8 mouse cellular contexts compared by ENCODE assay signal in the genomic region with DNA sequence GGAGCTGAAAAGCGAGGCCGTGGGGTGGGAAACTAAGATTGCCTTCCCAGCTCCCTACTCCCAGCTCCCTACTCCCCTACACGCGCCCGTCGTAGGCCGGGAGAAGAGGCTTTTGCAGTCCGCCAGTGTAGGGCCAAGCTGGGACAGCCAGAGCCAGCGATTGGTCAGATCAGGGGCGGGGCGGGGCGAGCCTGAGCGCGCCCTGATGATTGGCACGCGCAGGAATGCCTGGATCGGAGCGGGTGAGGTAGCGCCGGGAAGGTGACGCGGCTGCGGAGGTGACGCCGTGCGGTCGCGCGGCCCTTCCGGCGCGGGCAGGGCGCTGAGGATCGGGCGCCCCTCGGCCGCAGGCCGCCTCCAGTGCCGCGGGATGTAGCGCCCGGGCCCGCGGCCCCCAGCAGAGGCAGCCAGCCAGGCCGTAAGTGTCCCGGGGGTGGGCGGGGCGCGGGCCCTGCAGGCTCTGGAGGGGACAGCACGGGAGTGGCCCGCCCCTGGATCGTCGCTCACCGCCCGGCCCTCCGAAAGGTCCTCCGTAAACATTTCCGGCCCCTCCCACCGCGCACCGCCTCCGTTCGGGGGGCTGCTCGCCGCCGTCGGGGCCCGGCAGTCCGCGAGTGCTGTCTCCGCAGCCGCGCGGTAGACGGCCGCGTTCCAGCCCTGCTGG. TPM values are rescaled to one million over a fixed set of nuclear protein-coding genes. Genes with fewer than 3 reads are reported as not detected.
DNase-seq lines count a peak whose midpoint lies in the region; ATAC-seq and TF ChIP-seq lines count a peak whose summit lies in the region.

Adipor1 (plus strand) TSS at position 211 of the 664 bp plus-strand sequence.

- ATAC-seq in forebrain, postnatal 0 days, result peak; percentile 100
- ATAC-seq in lung, embryonic 15.5 days (ENCODE audit: borderline replicate concordance, extremely low read depth, low FRiP score, low TSS enrichment), result peak; percentile 100

- H3K79me2 ChIP-seq in MEL (ENCODE audit: control insufficient read depth, insufficient read depth, low read length, poor library complexity), result peaks cover 34% of the 10 kb centered on the region

- peak within 1 kb of the TSS; percentile 68 for H3K27ac ChIP-seq in MEL (ENCODE audit: control insufficient read depth, low read depth, low read length)
- H3K27ac ChIP-seq in cerebellum, adult 2 months (ENCODE audit: insufficient read depth, low read length), result peak within 1 kb of the TSS; percentile 64
- peak within 1 kb of the TSS; percentile 85 for H3K27ac ChIP-seq in forebrain, postnatal 0 days (ENCODE audit: low read depth, low read length)
- peak within 1 kb of the TSS; percentile 92 for H3K27ac ChIP-seq in lung, embryonic 15.5 days

- no peak for TF ChIP-seq EP300 in MEL (IDR thresholded peaks at IDR 0.05; ENCODE audit: low read depth in 1 of 2, low read length in 2 of 2)

- no peaks in the 10 kb centered on the region for H3K9me3 ChIP-seq in MEL (replicated peaks; ENCODE audit: insufficient read depth, low read length)
- no peaks in the 10 kb centered on the region for H3K9me3 ChIP-seq in forebrain, postnatal 0 days (ENCODE audit: low read length)
- no peaks in the 10 kb centered on the region for H3K9me3 ChIP-seq in lung, embryonic 15.5 days

- peaks cover 18 to 36% of the 10 kb centered on the region in 2 experiments for H3K4me1 ChIP-seq in MEL (ENCODE audit: control insufficient read depth in 1 of 2, insufficient read depth in 2 of 2, low read length in 2 of 2)
- H3K4me1 ChIP-seq in cerebellum, adult 2 months (ENCODE audit: control insufficient read depth, insufficient read depth, low read length), result peaks cover 5% of the 10 kb centered on the region; the same call in 1 of the 2 replicates
- H3K4me1 ChIP-seq in forebrain, postnatal 0 days (ENCODE audit: insufficient read depth), result peaks cover 11% of the 10 kb centered on the region
- peaks cover 46% of the 10 kb centered on the region for H3K4me1 ChIP-seq in lung, embryonic 15.5 days

- H3K27me3 ChIP-seq in MEL (ENCODE audit: control insufficient read depth in 1 of 2, insufficient read depth in 2 of 2, low read length in 2 of 2), result no peaks in the 10 kb centered on the region
- H3K27me3 ChIP-seq in cerebellum, adult 2 months (ENCODE audit: control insufficient read depth, insufficient read depth, low read length), result no peaks in the 10 kb centered on the region
- no peaks in the 10 kb centered on the region for H3K27me3 ChIP-seq in forebrain, postnatal 0 days (ENCODE audit: insufficient read depth, low read length)
- no peaks in the 10 kb centered on the region for H3K27me3 ChIP-seq in lung, embryonic 15.5 days

- WGBS in cerebellum, adult 2 months, result 1% methylated on average over 59 of the region's 77 CpGs
- under 1% methylated on average over 68 of the region's 77 CpGs for WGBS in forebrain, postnatal 0 days
- under 1% methylated on average over 67 of the region's 77 CpGs for WGBS in lung, embryonic 15.5 days

- peak; percentile 97 for DNase-seq in MEL (ENCODE audit: low read depth, low spot score)
- peak; percentile 98 to 99 for DNase-seq in cerebellum, adult 2 months
- peak; percentile 96 for DNase-seq in forebrain, postnatal 0 days
- DNase-seq in heart, postnatal 4 days, result peak; percentile 98
- DNase-seq in layer of hippocampus, adult 8-10 months (ENCODE audit: low spot score in 2 of 2), result peak; percentile 96 to 97
- DNase-seq in ovary, adult 18-20 months (ENCODE audit: low spot score), result peak; percentile 97
- DNase-seq in thymus, postnatal 0 days (ENCODE audit: low spot score), result peak; percentile 93

- no peak for TF ChIP-seq RAD21 in MEL (IDR thresholded peaks at IDR 0.05; ENCODE audit: low read depth, low read length)

- no peak for TF ChIP-seq CTCF in MEL (IDR thresholded peaks at IDR 0.05 in 2 of 3, conservative IDR thresholded peaks at IDR 0.05 in 1 of 3; ENCODE audit: control insufficient read depth in 1 of 3, insufficient read depth in 1 of 3, low read depth in 2 of 3, low read length in 3 of 3, poor library complexity in 1 of 3, severe bottlenecking in 1 of 3)
- TF ChIP-seq CTCF in cerebellum, adult 2 months (IDR thresholded peaks at IDR 0.05; ENCODE audit: borderline replicate concordance, insufficient read depth, low read depth, low read length), result no peak
- TF ChIP-seq CTCF in forebrain, postnatal 0 days (IDR thresholded peaks at IDR 0.05; ENCODE audit: low read depth), result peak; percentile 28; the same call in 1 of the 2 replicates

- H3K36me3 ChIP-seq in MEL (ENCODE audit: control insufficient read depth in 1 of 2, insufficient read depth in 2 of 2, low read length in 2 of 2), result peaks cover 8 to 42% of the 10 kb centered on the region in 2 experiments
- no peaks in the 10 kb centered on the region for H3K36me3 ChIP-seq in forebrain, postnatal 0 days (ENCODE audit: insufficient read depth)
- peaks cover 18% of the 10 kb centered on the region; the same call in 1 of the 2 replicates for H3K36me3 ChIP-seq in lung, embryonic 15.5 days

- peak; percentile 50 to 89; a peak in 3 of 4 replicates for TF ChIP-seq POLR2A in MEL (IDR thresholded peaks at IDR 0.05; ENCODE audit: control insufficient read depth in 1 of 2, insufficient read depth in 1 of 2, low read depth in 1 of 2, low read length in 2 of 2, poor library complexity in 1 of 2)
- TF ChIP-seq POLR2A in cerebellum, adult 2 months (IDR thresholded peaks at IDR 0.05; ENCODE audit: borderline replicate concordance, insufficient read depth, low read length), result peak; percentile 68; the same call in 1 of the 2 replicates

- peak within 1 kb of the TSS; percentile 91 for H3K9ac ChIP-seq in MEL (ENCODE audit: control insufficient read depth, low read depth, low read length, poor library complexity, severe bottlenecking)
- H3K9ac ChIP-seq in forebrain, postnatal 0 days, result peak within 1 kb of the TSS; percentile 79
- peak within 1 kb of the TSS; percentile 82 for H3K9ac ChIP-seq in lung, embryonic 15.5 days

- peak within 1 kb of the TSS; percentile 53 for H3K4me2 ChIP-seq in forebrain, postnatal 0 days (ENCODE audit: low read depth)
- H3K4me2 ChIP-seq in lung, embryonic 15.5 days, result peak within 1 kb of the TSS; percentile 67

- peak within 1 kb of the TSS; percentile 74 to 96 for H3K4me3 ChIP-seq in MEL (ENCODE audit: control insufficient read depth in 1 of 2, insufficient read depth in 1 of 2, low read depth in 2 of 2, low read length in 2 of 2)
- H3K4me3 ChIP-seq in cerebellum, adult 2 months (replicated peaks; ENCODE audit: insufficient read depth, low read depth, low read length), result peak within 1 kb of the TSS; percentile 81
- peak within 1 kb of the TSS; percentile 96 for H3K4me3 ChIP-seq in forebrain, postnatal 0 days (ENCODE audit: low read depth, low read length)
- peak within 1 kb of the TSS; percentile 81 for H3K4me3 ChIP-seq in lung, embryonic 15.5 days

TF ChIP-seq in MEL, 35 proteins besides CTCF, POLR2A, EP300 and RAD21 (continues in another document):
- no peak for TF ChIP-seq UBTF (IDR thresholded peaks at IDR 0.05; ENCODE audit: borderline replicate concordance, insufficient read depth, low read depth, low read length)
- TF ChIP-seq HCFC1 (IDR thresholded peaks at IDR 0.05; ENCODE audit: low read depth, low read length), result peak; percentile 85
- TF ChIP-seq ZMIZ1 (IDR thresholded peaks at IDR 0.05; ENCODE audit: low read depth, low read length), result peak; percentile 89; the same call in 1 of the 2 replicates
- TF ChIP-seq TCF12 (IDR thresholded peaks at IDR 0.05; ENCODE audit: low read depth, low read length), result peak; percentile 7; the same call in 1 of the 2 replicates
- peak; percentile 70; the same call in 1 of the 2 replicates for TF ChIP-seq MXI1 (IDR thresholded peaks at IDR 0.05; ENCODE audit: low read depth, low read length)
- TF ChIP-seq CHD2 (IDR thresholded peaks at IDR 0.05; ENCODE audit: low read length), result no peak
- no peak for TF ChIP-seq JUND (IDR thresholded peaks at IDR 0.05; ENCODE audit: low read depth, low read length)
- no peak for TF ChIP-seq ZC3H11A (IDR thresholded peaks at IDR 0.05; ENCODE audit: low read depth, low read length)
- TF ChIP-seq KAT2A (conservative IDR thresholded peaks at IDR 0.05; ENCODE audit: low read depth, low read length), result no peak; the same call in 1 of the 2 replicates
- no peak for TF ChIP-seq CHD1 (IDR thresholded peaks at IDR 0.05; ENCODE audit: low read depth, low read length)
- TF ChIP-seq SMC3 (IDR thresholded peaks at IDR 0.05; ENCODE audit: low read depth, low read length), result no peak
- no peak; the same call in 1 of the 2 replicates for TF ChIP-seq MYC (IDR thresholded peaks at IDR 0.05; ENCODE audit: low read depth, low read length)
- TF ChIP-seq POLR2AphosphoS2 (IDR thresholded peaks at IDR 0.05; ENCODE audit: low read length), result no peak; the same call in none of the 2 replicates
- TF ChIP-seq USF1 (IDR thresholded peaks at IDR 0.05; ENCODE audit: low read depth, low read length), result no peak
- peak; percentile 52; the same call in 1 of the 2 replicates for TF ChIP-seq MAZ (IDR thresholded peaks at IDR 0.05; ENCODE audit: low read depth, low read length)
- TF ChIP-seq GABPA (IDR thresholded peaks at IDR 0.05; ENCODE audit: low read depth, low read length), result no peak
- TF ChIP-seq SIN3A (IDR thresholded peaks at IDR 0.05; ENCODE audit: low read length), result peak; percentile 74
- 0 out of 2 replicates have a peak, but pooled peaks have one; percentile 35 for TF ChIP-seq ETS1 (IDR thresholded peaks at IDR 0.05; ENCODE audit: low read depth, low read length)
- TF ChIP-seq TAL1 (IDR thresholded peaks at IDR 0.05; ENCODE audit: low read length), result no peak
- TF ChIP-seq MAX (IDR thresholded peaks at IDR 0.05; ENCODE audit: low read length), result peak; percentile 62
- TF ChIP-seq E2F4 (IDR thresholded peaks at IDR 0.05; ENCODE audit: borderline replicate concordance, low read depth, low read length), result no peak
- no peak for TF ChIP-seq BHLHE40 (IDR thresholded peaks at IDR 0.05; ENCODE audit: borderline replicate concordance, low read depth, low read length)
- no peak for TF ChIP-seq ZNF384 (IDR thresholded peaks at IDR 0.05; ENCODE audit: low read depth, low read length)

RNA-seq across cellular contexts. Expression of gene Adipor1, which starts in this region (rescaled TPM):
- total RNA-seq in MEL (2012; rRNA removed), result 55.2 and 57.6 TPM in 2 replicates
- polyA plus RNA-seq in MEL (2012; ENCODE audit: insufficient read depth in 1 of 2, insufficient read length in 2 of 2, low read depth in 1 of 2, low replicate concordance in 2 of 2, missing spikeins in 1 of 2), result 100 to 1,000 TPM in 1 of 2 experiments, 10 to 100 TPM in 1; 94.1 to 109 TPM
- 68.1 and 70.2 TPM in 2 replicates for polyA plus RNA-seq in cerebellum, adult 2 months (2012; rRNA removed)
- 80.0 and 82.0 TPM in 2 replicates for total RNA-seq in forebrain, postnatal 0 days (2014; rRNA removed)
- polyA plus RNA-seq in forebrain, postnatal 0 days (2015; fragmentation: Nextera tagmentation; extraction: Ambion mirVana), result 62.2 and 68.2 TPM in 2 replicates
- 100 to 1,000 TPM; 126 to 130 TPM for total RNA-seq in heart, postnatal 4 days (2021)
- total RNA-seq in layer of hippocampus, adult 8-10 months (2022), result 10 to 100 TPM; 54.3 to 62.3 (median 58.9) TPM
- 89.4 and 90.3 TPM in 2 replicates for polyA plus RNA-seq in lung, embryonic 15.5 days (2015; fragmentation: Nextera tagmentation; extraction: Ambion mirVana)
- polyA plus RNA-seq in thymus, postnatal 0 days (2015; fragmentation: Nextera tagmentation; extraction: Ambion mirVana), result 65.8 and 67.9 TPM in 2 replicates

Comparison
In these comparisons a context has a peak if more than half of its experiments do, and no peak if none do; other contexts are left out.
1. Peak in every context shown above with its lines: DNase-seq, ATAC-seq, H3K4me3 ChIP-seq and H3K27ac ChIP-seq.